Mouse (Mus musculus) right cerebral cortex, postnatal 10 days (tissue): Measurements from ENCODE around the gene Gm5767.

Experiments
- DNase-seq, 2 experiments: peaks; one replicate each; pipeline ENCODE4 v3.0.0; 2021; ENCODE audit warnings: low spot score in 2 of 2

Gm5767 gene

DNA sequence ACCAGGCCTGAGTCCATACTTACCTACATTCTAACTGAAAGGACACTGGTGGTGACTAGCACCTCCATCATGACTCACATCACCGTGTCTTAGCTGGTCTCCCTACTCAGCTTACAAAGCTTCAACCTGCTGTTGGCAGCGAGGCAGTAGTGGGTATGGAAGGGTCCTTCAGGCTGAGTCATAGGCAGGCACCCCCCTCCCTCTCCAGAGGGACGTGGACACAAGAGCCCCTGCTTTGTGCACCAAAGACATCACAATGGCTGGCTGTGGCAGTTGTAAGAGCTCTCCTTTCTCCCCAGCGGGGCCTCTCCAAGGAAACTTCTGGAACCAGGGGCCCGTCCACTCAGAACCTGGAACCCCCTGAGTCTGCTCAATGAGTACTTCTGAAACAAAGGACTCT lies at the start of gene Gm5767:
Gene Gm5767, plus strand, starts transcription at position 301 of the 400 bp plus-strand sequence.
- no peak for DNase-seq

- no peak for DNase-seq
These were observed 49.1 kb upstream of the Gm5767 start for GRCm38 (mm10) chr16:8631428-8631827.

GRCm38 (mm10) chr16:8636867-8637216 lies 43.7 kb upstream of the Gm5767 start:
- DNase-seq: peak; percentile 32 to 34

GRCm38 (mm10) chr16:8637217-8638051 lies 43.1 kb upstream of the Gm5767 start, which contains the start of the genes Pmm2 and Tmem186:
Gene Pmm2 (plus strand): TSS chr16:8637674.
Gene Tmem186 (minus strand): TSS chr16:8637712.
- DNase-seq: peak; percentile 93 to 95

GRCm38 (mm10) chr16:8638131-8638530 lies 42.4 kb upstream of the Gm5767 start:
- DNase-seq: no peak

DNA sequence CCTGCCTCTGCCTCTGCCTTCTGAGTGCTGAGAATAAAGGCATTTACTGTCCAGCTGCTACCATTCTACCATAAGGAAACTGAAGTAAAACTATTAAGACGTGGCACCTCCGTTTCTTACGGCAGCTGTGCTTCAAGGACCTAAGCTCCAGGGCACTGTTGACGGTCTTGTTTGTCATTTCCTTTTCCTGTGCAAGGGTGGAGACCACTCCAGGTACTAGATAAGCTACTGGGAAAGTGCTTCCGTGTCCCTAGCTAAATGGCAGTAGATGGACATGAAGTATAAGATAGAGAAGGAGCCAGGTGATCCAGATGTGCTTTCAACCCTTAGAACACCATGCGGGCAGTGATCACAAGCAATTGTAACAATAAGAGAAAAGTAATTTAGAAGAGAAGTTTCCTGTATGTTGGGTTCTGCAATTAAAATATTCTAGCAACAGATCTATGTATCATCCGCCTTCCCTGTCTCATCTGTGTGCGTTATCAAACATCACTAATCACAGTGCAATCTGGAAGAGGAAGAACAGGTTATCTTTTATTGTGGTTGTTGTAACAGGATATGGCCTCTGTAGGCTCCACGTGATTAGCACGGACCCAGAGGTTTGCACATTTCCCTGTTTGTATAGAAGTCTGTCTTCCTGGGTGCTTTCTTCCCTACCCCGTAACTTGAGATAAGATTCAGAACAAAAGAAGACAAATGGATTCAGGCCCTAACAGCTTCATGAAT lies 40.9 kb upstream of the Gm5767 start:
- no peak for DNase-seq

DNA sequence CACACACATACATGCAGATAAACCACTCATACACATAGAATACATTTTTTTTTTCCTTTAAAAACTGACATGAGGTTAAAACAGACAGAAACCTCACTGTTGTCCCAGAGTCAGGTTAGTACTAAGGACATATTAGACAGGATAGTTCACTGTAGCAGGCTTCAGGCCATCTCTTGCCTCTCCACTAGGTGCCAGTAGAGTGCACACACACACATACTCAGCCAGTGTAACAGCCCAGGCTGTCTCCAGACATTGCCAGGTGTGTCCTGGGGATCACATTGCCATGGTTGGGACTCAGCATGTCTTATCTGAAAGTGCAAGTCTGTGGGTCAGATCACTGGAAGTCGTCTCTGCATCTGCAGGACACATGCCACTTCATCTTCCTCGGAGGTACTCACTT lies 36.7 kb upstream of the Gm5767 start:
- peak in 1 of 2 experiments; percentile 57 for DNase-seq

GRCm38 (mm10) chr16:8645546-8645945 lies 35.0 kb upstream of the Gm5767 start:
- DNase-seq: no peak

DNA sequence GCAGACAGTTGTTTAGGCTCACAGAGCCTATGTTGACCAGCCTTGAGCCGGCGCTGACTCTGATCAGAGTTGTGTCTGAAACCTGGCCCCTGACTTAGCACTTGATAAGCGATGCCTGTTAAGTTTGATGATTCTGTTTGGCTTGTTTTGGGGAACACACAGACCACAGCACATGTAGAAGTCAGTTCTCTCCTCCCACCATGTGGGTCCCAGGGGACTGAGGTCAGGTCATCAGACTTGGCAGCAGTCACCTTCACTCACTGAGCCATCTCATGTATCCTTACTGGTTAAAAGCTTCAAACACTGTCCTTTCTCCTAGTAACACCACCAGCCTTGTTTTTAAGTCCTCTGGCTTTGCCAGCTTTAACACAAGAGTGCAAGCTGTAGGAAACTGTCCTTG lies 30.6 kb upstream of the Gm5767 start:
- no peak for DNase-seq

DNA sequence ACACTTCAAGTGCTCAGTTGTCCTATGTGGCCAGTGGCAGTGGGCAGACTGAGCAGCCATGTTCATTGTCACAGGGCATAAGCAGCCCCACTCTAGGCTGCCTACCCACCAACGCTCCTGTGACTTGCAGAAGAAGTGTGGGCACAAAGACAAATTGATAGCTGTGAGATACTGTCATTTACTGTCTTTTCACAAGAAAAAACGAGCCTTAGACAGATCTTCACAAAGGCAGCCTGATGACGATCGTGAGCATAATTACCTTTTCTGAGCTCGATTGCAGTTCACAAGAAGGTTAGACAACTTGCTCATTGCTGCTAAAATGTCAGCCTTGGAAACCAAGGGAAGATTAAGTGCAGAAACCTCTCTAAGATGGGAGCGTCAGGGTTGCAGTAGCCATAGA lies 25.5 kb upstream of the Gm5767 start:
- no peak for DNase-seq

- no peak for DNase-seq
These were observed 25.0 kb upstream of the Gm5767 start for GRCm38 (mm10) chr16:8655599-8655998.

GRCm38 (mm10) chr16:8656256-8656655 lies 24.3 kb upstream of the Gm5767 start:
- DNase-seq: no peak

DNA sequence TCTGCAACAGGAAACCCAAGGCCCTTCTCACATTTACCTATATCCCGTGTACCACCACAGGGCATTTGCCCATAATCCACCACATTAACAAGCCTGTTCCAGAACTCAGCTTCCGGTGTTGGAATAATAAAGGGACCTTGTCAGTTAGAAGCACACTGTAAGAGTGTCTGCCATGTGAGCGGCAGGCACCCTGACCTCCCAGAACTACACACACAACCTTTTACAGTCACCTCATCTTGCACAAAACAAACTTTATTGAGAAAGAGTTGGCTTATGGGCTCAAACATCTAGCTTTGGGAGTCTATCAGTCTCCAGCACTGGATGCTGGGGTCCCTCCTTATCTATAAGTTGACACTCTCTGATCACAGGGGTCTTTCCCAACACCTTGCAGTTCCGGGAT lies 22.2 kb upstream of the Gm5767 start:
- DNase-seq: no peak

DNA sequence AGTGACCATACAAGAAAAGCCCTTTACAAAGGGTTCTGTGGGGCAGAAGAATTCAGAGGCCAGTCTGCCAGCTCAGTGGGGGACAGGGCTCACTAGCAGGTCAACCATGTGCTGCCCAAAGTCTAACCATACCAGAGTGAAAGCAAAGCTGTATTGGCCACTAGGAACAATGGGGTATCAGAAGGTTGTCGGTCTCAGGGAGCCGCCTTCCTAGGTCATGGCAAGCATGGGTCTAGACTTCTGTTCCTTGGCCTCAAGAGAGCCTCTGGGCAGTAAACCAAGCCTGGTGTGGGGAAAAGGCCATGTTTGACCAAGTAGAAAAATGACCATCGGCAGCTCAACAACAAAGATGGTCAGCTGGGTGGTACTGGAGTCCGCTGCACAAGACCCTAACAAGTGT lies 21.8 kb upstream of the Gm5767 start:
- no peak for DNase-seq

- DNase-seq: no peak
These were observed 17.5 kb upstream of the Gm5767 start for GRCm38 (mm10) chr16:8663022-8663421.

DNA sequence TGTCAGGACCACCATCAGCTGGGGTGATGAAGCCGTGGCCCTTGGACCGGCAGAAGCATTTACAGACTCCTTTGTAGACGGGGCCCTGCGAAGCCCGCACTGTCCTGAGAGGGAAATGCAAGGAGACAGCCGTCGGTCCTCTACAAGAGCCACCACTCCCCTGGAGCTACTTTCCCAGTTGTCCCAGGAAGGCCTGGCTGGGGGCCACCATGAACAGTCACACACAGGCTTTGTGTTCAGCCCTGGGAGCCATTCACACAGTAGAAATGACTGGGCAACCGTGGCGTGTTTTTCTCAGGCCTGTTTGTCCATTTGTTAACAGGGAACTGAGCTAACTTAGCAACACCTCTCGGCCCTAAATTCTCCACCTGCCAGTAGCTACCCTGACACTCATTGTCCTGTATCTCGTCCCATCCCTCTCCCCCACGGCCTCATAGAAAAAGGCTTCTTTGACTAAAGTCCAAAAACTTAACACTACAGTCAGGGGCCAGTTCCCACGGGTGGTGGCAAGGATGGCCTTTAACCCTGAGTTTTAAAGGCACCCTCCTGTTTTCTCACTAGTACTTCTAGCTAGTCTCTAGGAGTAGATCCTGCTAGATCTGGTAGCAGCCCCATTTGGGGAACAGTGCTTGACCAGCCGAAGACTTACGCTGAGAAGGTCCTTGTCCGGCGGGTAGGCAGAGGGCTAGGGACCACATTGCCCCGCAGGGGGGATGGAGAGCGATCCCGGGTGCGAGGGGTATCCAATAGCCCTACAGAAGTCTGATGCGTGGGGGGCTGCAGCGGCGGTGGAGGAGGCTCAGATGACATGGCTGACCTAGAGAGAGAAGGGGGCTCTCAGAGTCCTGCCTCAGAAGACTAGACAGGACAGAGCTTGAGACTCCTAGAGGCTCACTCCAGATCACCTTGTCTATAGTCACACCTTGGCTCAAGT lies 16.7 kb upstream of the Gm5767 start:
- DNase-seq: peak in 1 of 2 experiments; percentile 69

- no peak for DNase-seq
These were observed 15.2 kb upstream of the Gm5767 start for GRCm38 (mm10) chr16:8665367-8665766.

DNA sequence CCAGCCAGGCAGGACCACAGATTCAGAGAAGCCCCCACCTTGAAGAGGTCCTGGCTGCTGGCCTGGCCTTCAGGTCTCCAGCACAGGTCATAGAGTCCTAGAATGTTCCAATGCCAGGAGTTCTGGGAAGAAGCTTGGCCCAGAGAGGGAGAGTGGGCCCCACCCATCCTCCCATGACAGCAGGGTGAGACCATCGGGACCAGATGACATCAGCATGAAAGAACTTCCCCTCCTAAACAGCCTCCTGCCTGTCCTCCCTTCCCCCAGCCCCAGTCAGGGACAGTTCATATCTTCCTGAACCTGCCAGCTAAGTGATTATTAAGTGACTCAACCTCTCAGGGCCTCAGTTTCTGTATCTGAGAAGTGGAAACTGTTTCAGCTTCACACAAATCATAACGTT lies 14.1 kb upstream of the Gm5767 start:
- no peak for DNase-seq

DNA sequence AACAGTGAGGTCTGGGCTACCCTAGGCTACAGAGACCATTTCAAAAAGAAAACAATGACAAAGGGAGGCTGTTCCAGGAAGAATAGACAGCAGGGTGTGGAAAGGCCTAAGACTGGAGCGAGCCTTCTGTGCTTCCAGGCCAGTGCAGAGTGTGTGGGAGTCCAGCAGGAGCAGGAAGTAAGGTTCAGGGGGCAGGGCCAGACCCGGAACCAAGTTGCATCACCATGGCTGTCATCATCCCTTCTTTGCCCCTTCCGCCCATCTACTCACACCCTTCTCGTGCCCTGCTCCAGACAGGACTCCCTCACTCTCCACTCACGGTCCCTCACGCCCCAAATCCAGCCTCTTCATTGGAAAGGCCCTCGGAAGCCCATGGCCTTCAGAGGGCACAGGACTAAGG lies 13.3 kb upstream of the Gm5767 start:
- no peak for DNase-seq

DNA sequence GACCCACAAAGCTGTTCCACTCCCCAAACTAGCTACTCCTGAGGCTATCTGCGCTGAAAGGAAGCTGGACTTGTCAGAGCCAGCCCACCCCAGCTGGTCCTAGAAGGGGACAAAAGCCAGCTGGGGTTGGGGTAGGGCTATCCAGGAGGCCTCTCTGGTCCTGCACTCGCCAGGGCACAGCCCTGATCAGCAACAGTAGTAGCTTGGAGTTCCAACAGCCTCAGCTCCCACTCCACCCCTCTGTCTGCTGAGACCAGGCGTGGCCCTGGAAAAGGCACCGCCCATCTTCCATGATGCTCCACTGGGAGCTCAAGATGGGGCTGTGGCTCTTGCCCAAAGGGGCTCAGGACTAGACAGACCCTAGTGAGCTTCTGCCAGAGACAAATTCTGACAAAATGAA lies 12.8 kb upstream of the Gm5767 start:
- no peak for DNase-seq

DNA sequence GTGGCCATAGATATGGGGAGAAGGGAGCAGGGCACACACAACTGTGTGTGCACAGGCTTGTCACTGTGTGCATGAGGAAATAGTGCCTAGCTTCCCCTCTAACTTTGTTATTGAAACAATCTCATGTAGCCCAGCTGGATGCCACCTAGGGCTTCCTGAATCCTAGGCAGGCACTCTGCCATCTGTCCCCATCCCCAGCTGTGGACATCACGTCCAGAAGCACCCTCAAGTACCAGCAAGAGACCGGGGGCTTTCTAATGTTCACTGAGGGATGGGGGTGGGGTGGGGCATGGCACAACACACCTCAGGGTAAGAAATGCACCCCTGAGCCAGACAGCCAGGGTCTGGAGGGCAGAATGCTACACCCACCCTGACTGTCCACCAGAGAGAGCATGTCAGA lies 12.2 kb upstream of the Gm5767 start:
- DNase-seq: no peak

GRCm38 (mm10) chr16:8669432-8669831 lies 11.1 kb upstream of the Gm5767 start:
- DNase-seq: no peak
